18 mouse cellular contexts compared by ENCODE assay signal in the genomic region with DNA sequence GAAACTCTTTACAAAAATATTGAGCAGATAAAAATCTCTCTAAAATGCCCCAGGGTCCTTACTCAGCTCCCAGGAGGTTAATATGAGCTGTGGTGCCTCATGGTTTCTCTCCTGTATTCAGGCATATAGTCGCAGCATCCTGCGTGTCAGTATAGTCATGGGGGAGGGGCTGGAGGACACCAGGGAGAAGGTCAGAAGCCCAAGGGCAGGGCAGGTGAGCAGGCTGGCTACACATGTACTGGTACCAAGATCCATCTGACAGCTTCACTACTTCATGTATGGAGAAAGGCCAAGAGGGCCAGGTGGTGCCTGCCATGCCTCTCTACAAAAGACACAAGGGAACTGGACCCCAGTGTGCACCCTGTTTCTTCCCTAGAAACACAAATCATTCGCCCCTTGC.
"Had no signal": no experiment of that assay in that cellular context is flagged by ENCODE, and none has a peak within 500 bp of the region (broad histone marks: within the 10 kb centered on the region; RNA-seq: fewer than 3 reads in every experiment).

No protein-coding gene starts in this region.

- DNase-seq: liver, postnatal 0 days; lung, adult 2 months; lung, postnatal 14 days; lung, postnatal 36 days; right cerebral cortex, postnatal 14 days; thymus, adult 2 months; thymus, postnatal 25 days; thymus, postnatal 4 days had no signal

- H3K36me3 ChIP-seq: liver, embryonic 15.5 days; lung, embryonic 15.5 days; midbrain, embryonic 13.5 days; midbrain, embryonic 15.5 days; neural tube, embryonic 12.5 days; stomach, embryonic 15.5 days had no signal

- H3K27ac ChIP-seq: liver, embryonic 15.5 days; lung, embryonic 15.5 days; macrophage; midbrain, embryonic 13.5 days; midbrain, embryonic 15.5 days; neural tube, embryonic 12.5 days; stomach, embryonic 15.5 days; stomach, postnatal 0 days had no signal

- H3K4me1 ChIP-seq: liver, embryonic 15.5 days; lung, embryonic 15.5 days; stomach, embryonic 15.5 days had no signal

- H3K9ac ChIP-seq: liver, embryonic 15.5 days; liver, postnatal 0 days; lung, embryonic 15.5 days; midbrain, embryonic 13.5 days; midbrain, embryonic 15.5 days; neural tube, embryonic 12.5 days; stomach, embryonic 15.5 days had no signal

- H3K4me3 ChIP-seq: liver, embryonic 15.5 days; lung, embryonic 15.5 days; midbrain, embryonic 13.5 days; midbrain, embryonic 15.5 days; neural tube, embryonic 12.5 days; stomach, embryonic 15.5 days had no signal

- H3K4me2 ChIP-seq: liver, embryonic 15.5 days; lung, embryonic 15.5 days; midbrain, embryonic 11.5 days; midbrain, embryonic 13.5 days; midbrain, embryonic 15.5 days; neural tube, embryonic 12.5 days; stomach, embryonic 15.5 days had no signal

- ATAC-seq: liver, postnatal 0 days; lung, postnatal 0 days; midbrain, embryonic 13.5 days; midbrain, embryonic 15.5 days had no signal

- H3K27me3 ChIP-seq: liver, embryonic 15.5 days; lung, embryonic 15.5 days; midbrain, embryonic 13.5 days; midbrain, embryonic 15.5 days; neural tube, embryonic 12.5 days; stomach, embryonic 15.5 days had no signal

- H3K9me3 ChIP-seq: liver, embryonic 15.5 days; lung, embryonic 15.5 days; midbrain, embryonic 15.5 days; neural tube, embryonic 12.5 days; stomach, embryonic 15.5 days had no signal
